Mouse (Mus musculus): Measurements from ENCODE around the gene Rpl13.
A peak's percentile ranks its signal among the peaks of the same experiment; 100 is the strongest.

The Rpl13 gene

DNA sequence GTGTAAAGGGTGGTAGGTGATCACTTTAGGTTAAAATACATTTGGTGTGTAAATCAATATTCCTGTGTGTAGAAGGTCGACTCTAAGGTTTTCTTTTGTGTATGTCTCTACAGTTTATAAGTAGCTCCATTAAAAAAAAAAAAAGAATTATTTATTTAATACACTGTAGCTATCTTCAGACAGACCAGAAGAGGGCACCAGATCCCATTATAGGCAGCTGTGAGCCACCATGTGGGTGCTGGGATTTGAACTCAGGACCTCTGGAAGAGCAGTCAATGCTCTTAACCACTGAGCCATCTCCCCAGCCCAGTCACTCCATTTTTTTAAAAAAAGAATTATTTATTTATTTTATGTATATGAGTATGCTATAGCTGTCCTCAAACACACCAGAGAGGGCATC is 5.9 kb downstream of the Rpl13 start:
- DNase-seq (ENCODE audit: low read depth, low spot score): no peak

DNA sequence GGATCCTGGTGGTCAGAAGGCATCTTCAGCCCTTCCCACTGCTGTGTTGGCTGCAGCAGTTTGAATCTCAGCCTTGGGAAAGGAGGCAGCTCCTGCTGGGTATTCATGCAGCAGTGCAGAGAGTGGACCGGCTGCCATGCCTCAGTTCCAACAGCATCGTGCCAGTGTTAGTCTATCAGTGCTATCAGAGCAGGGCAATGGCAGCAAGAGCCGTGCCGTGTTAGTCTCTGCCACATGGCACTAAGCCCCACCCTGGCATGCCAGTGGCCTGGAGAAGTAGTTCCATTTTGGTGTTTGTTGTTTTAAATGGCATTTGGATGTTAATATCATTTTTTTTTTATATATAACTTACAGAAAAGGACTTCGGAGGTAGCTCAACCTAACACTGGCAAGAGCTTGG is 6.8 kb downstream of the Rpl13 start:
- no peak for DNase-seq (ENCODE audit: low read depth, low spot score)

DNA sequence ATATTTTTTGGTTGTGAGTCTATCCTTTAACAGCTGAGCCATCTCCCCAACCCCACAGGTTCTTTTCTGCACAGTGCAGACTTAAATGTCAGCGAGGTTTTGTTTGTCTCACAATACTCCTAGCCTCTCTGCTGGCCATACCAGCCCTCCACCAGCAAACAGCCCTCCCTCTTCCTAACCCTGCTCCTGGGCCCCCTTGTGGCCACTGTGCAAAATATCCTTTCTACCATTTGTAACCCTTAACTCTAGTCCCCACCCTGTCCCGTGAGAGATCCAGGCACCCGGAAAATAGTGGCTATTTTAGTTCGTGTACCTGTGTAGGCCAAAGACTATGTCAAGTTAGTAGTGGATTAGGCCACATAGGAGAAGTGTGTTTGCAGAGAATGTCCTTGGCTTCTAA is 8.5 kb downstream of the Rpl13 start:
- peak; percentile 67 for DNase-seq (ENCODE audit: low read depth, low spot score)

DNA sequence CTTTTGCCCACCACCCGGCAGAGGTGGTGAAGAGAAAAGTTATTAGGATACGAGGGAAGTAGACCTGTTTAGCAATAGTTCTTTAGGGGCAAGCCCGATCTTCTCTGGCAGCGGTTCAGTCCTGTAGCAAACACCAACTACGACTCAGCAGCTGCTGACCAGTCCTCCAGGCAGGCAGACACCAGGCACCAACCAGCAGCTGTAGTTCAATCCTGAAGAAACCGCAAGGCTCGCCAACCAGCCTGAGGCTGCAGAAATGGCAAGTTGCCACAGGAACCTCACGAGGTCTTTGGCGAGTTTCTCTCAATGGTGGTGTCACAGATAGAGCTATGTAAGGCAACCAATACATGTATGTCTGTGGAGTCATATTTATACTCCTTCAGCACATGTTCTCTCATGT is 10.7 kb downstream of the Rpl13 start:
- no peak for DNase-seq (ENCODE audit: low read depth, low spot score)

DNA sequence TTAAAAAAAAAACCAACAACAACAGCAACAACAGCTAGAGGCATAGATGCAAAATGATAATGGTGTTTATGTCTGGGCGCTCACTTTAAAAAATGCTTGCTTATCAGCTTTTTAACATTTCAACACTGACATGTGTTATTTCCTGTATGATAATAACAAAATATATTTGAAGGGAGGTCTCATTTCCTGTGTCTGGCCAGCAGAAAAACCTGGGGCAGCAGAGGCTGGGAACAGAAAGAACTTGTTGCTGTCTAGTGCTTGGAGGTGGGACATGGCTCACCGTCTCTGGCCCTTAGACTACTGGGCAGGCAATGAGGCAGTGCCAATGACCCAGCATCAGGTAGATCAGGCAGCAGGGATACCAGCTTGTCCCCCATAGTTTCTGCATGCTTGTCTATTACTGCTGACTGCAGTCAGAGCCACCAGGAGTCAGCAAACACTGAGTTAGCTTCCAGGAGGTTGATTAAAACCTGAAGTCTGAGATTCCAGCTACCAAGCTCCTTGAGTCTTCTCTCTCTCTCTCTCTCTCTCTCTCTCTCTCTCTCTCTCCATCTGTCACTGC is 11.8 kb downstream of the Rpl13 start:
- DNase-seq (ENCODE audit: low read depth, low spot score): no peak

DNA sequence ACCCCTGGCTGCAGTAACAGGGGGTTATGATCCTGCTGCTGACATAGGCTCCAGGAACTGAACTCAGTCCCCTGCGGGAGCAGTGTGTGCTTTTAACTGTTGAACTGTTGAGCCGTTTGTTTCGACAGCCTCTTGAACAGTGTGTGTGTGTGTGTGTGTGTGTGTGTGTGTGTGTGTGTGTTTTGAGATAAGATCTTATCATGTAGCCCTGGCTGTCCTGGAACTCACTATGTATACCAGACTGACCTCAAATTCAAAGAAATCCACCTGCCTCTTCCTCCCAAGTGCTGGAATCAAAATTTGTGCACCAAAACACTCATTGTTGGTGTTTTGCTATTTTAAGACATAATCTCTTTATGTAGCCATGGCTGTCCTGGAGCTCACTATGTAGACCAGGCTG is 12.5 kb downstream of the Rpl13 start:
- DNase-seq (ENCODE audit: low read depth, low spot score): no peak

DNA sequence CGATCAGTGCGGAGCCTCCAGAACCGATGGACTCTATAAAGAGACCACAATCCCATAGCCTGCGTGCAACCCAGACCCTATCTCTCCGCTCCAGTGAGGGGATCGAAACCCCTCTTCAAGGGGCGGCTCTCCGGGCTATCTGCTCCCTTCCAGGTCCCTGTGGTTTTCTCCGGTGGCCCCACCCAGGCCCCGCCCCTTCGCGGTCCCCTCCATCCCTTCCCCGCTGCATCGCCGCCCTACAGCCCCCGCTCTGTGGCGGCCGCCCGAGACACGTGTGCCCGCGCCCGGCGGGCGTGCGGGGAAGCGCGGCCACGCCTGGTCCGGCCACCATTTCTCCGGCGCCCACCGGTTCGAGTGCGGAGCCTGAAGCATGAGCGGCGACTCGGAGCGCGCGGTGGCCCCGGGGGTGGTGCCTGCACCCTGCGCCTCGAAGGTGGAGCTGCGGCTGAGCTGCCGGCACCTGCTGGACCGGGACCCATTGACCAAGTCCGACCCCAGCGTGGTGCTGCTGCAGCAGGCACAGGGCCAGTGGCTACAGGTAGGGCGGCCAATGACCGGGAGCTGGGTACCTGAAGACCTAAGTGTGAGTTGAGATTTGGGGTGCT is 15.1 kb downstream of the Rpl13 start, which contains the start of gene Cpne7:
Cpne7 (plus strand) TSS at position 248 of the 605 bp plus-strand sequence.
- DNase-seq (ENCODE audit: low read depth, low spot score): no peak

DNA sequence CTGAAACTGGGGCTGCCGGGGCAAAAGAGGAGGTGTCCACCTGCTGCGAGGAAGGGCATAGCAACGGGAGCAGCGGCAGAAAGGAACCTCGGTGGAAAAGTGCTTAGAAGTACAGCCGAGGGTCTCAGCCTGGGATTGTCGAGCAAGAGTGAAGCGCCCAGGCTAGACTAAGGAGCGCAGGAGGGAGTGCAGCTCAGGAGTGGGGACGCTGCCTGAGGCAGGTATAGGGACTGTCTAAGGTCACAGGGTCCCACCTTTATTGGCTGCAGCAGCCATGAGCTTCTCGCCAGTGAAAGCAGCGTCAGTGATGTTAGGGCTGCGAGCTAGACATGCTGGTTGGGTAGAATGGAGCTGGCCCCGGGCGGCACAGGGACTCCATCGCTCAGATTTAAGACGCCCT is 15.6 kb downstream of the Rpl13 start:
- no peak for DNase-seq (ENCODE audit: low read depth, low spot score)

DNA sequence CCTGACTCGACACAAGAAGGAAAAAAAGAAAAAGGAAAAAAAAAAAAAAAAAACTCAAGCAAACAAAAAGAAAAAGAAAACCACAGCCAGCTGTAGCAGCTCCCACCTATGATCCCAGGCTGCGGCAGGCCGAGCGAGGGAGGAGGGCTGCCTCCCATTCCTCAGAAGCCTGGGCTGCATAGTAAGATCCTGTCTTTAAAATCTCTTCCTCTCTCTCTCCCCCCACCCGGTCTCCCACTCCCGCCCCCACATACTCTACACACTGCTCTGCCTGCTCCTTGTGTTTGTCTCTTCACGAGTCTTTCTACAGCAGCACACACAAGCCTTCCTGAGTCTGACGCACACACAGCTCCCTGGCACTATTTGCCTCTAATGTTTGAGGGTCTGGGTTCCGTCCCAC is 19.9 kb downstream of the Rpl13 start:
- no peak for DNase-seq (ENCODE audit: low read depth, low spot score)

DNA sequence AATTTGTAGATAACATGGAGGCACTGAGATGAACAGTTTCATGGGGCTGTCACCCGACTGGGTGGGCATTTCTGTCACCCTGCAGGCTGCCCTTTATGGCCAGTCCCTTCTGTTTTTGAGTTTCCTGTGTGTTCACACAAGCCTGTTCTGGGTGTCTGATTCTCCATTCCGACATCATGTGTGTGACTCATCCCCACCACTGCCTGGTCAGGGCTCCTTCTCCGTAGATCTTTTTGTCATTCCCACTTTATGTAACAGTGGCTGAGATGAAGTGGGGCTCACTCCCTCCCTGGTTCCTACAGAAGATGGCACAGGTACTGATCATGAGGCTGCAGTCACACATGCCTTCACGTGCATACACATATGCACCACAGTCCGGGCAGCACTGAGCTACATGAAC is 20.5 kb downstream of the Rpl13 start:
- DNase-seq (ENCODE audit: low read depth, low spot score): no peak

DNA sequence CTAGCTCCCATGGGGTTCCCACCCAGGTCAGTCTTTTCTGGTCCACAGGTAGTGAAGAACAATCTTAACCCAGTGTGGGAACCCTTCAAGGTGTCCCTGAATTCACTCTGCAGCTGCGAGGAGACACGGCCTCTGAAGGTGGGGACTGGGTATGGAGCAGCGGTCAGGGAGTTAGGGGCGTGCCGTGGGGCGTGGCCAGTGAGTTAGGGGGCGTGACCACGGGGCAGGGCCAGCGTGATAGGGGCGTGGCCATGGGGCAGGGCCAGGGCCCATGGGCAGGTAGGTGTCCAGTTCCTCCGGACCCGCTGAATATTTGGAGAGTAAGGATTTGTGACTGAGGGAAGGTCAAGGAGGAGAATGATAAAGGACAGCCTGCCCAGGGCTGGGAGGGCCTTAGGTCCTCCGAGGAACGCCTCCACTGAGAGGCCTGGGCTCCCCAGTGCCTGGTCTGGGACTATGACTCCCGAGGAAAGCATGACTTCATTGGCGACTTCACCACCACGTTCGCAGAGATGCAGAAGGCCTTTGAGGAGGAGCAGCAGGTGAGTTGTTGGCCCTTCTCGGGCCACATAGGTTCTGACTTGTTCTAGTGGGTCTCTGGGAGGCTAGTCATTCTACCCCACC is 24.2 kb downstream of the Rpl13 start:
- DNase-seq (ENCODE audit: low read depth, low spot score): no peak

DNA sequence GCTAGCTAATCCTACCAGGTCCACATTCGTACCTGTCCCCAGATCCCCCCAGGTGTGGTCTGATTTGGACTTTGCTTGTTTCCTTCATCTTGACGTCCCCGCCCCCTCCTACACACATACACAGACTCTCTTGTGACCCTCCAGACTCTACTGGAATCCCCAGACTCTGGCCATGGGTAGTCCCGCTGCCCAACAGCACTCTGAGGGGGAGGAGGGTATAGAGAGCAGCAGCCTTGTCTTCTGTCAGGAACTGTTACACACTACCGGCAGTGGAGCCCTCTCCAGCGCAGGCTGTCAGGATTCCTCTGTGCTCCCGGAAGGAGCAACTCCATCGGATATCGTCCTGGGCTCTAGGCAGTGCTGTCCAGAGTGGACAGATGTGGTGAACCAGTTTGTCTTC is 28.9 kb downstream of the Rpl13 start:
- DNase-seq (ENCODE audit: low read depth, low spot score): no peak

DNA sequence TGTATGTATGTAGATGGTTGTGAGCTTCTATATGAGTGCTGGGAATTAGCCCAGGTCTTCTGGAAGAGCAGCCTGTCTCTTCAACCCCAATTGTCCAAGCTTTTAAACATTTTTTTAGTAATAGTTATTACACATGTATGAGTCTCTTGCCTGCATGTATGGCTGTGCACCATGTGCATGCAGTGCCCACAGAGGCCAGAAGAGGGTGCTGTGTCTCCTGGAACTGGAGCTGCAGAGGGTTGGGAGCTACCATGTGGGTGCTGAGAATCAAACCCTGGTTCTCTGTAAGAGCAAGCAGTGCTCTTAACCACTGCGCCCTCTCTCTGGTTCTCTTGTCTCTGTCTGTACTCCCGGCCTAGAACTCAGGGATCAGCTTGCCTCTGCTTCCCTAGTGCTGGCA is 30.8 kb downstream of the Rpl13 start:
- no peak for DNase-seq (ENCODE audit: low read depth, low spot score)

DNA sequence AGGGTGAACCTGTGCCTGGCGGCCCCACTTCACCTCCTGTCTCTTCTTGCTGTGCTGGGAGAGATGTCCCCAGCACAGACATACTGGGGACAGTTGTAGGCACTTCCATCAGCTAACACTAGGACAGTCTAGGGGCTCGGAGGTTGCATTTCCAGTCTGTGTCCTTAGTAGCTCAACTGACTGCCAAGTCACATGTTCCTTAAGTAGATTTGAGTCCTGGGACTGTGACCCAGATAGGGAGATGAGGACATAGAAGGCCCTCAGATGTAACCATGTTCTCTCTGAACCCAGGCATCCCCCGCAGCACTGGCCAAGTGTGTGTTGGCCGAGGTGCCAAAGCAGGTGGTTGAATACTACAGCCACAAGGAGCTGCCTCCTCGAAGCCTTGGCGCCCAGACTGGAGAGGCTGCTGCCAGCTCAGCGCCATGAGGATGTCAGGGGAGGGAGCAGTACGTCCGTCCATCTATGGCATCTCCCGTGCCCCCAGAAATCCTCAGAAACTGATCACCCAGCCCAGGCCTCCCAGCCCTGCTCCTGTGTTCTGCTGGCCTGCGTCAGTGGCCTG is 32.1 kb downstream of the Rpl13 start:
- DNase-seq (ENCODE audit: low read depth, low spot score): no peak

DNA sequence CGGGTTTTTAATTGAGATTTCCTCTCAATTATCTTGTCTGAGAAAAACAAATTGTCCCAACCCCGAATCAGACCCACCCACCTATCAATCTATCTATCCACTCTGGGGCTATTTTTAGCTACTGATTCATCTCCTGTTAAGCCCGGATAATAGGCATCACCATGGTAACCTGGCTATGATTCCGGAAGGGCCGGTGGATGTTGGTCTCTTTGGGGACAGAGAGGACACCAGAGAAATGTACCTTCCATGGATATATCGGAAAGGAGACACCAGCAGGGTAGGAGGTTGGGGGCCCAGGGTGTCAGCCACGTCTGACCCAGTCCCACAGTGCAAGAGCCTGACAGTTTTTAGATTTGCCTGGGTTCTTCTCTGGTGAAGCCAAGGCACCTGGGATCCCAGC is 33.3 kb downstream of the Rpl13 start:
- DNase-seq (ENCODE audit: low read depth, low spot score): peak; percentile 48

DNA sequence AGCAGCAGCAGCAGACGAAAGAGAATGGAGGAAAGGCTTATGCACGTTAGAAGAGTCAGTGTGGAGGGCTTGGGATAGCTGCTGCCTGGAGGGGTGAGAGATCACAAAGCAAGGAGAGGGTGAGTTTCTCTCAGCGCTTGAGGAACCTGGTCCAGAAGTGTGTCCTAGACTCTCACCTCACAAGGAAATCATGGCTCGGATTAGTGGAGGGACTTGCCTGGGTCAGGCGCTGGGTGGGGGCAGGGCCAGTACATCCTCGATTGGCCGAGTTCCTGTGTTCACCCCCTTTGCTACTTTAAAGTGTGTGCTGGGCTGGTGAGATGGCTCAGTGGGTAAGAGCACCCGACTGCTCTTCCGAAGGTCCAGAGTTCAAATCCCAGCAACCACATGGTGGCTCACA is 33.7 kb downstream of the Rpl13 start:
- DNase-seq (ENCODE audit: low read depth, low spot score): no peak

DNA sequence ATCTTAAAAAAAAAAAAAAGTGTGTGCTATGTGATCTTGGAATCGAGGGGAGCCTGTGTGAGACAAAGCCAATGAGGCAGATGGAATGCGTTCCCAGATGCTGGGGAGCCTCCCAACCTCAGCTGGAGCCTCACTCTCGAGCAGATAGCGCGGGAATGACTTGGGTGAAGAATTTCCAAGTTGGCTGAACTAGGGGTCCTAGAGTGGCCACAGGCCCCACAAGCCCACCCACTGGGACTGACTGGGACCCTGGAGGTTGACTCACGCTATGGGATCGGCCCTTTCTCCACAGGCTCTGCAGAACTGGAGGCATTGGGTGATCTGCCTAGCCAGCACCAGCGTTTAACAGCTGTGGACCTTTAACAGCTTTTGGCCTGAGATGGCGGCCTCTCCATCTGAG is 34.1 kb downstream of the Rpl13 start:
- no peak for DNase-seq (ENCODE audit: low read depth, low spot score)

DNA sequence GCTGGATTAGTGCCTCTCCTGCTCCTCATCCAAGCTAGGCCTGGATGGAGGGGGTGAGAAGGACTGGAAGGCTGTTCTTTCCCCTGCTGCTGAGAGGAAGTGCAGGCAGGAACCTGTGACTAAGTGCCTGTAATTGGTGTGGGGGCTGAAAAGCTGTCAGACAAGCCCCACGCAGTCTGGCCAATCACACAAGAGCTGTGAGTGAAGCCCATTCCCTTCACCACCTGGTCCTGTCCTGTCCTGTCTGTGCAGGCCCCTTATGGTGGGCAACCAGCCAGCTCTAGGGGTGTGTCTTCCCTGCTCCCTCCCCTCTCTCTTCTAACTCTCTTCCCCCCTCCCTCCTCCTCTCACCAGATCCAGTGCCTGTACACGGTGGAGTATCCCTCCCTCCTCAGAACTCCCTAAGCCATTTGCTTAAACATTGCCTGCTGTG is 35.5 kb downstream of the Rpl13 start:
- peak; percentile 69 for DNase-seq (ENCODE audit: low read depth, low spot score)

DNA sequence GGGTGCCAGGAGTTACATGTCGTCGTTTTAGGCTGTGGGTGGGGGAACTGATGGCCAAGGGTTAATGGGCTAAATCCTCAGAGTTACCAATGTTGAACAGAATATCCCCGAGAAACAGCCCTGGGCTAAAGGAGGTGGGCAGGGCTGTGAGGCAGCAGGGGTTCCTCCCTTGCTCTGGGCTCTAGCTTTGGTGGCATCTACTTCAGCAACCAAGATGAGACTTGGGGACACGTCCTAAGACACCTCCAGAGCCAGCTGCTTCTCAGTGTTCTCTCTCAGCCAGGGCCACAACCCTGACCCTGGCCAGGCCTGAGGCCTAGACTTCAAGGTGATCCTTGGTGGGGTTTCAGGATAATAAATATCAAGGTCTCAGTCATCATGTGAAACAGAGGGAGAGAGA is 36.6 kb downstream of the Rpl13 start:
- no peak for DNase-seq (ENCODE audit: low read depth, low spot score)

DNA sequence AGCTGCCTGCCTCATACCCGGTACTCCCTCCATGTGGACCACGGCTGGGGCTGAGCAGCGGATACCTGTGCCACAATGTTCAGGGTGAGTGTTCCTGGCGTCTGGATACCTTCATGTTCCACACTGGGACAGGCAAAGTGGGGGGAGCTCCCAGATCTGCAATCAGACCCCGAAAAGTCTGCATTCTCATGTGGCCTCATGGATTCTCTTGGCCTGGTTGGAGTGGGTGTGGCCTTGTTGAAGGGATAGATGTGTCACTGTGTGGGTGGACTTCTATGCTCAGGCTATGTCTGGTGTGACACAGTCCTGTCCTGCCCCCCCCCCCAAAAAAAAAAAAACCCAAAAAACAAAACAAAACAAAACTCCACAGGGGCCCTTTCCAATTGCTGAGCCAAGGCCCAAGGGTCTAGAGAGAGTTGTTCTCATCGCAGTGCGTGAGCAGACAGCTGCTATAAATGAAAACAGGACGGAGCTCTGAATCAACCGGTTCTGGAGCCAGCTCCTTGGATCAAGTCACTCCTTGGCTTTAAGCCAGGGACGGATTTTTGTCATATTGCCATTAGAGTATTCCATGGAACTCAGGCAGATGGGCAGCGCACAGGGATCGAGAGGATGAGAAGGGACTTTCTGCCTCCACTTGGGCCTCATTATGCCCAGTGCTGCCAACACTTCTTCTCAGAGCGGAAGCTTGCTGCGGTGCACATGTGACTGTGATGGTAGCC is 39.8 kb downstream of the Rpl13 start:
- DNase-seq (ENCODE audit: low read depth, low spot score): no peak

DNA sequence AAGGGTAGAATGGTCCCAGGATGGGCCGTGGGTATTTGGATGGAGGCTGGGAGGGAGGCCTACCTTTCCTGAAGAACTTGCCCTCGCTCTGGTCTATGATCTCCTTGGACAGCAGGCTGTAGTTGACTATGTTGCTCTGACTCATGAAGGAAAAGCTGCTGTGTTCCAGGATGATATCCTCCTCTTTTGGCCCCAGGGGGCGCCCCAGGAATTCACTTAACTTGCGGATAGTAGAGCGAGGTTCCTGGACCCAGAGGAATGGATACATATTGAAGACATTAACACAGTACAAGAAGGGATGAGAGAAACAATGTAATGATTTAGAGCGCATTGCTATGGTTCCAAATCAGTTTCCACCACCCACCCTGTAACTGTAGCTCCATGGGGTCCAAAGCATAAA is 43.1 kb downstream of the Rpl13 start:
- DNase-seq (ENCODE audit: low read depth, low spot score): peak; percentile 49

DNA sequence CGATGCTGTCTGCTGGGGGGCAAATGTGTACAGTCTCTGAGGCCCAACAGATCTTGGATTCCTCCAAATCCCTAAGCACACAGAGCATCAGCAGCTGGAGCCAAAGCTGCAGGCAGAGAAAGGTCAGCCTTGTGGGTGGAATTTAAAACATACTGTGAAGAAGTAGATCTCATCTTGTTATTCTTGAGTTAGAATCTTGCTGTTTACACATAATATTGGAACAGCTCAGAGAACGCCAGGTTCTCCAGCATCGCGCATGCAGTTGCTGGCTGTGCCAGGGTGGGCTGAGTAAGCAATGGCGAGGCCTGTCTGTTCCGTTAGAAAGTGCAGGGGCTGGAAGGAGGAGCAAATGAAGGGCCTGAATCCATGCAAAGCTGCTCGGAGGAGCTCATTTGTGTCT is 44.2 kb downstream of the Rpl13 start:
- no peak for DNase-seq (ENCODE audit: low read depth, low spot score)
